Mouse (Mus musculus) kidney, adult 2 months (tissue): Measurements from ENCODE around the gene Cradd.

Experiments
- CTCF ChIP-seq: fragments of 200-500 bp; conservative IDR thresholded peaks from 2 replicates; pipeline ENCODE4 v1.5.1; 2011; ENCODE audit warnings: low read depth, mild to moderate bottlenecking, control low read depth, low read length, moderate library complexity, mixed read lengths; ENCODE audit not compliant: insufficient read depth, insufficient read length
- POLR2A ChIP-seq: fragments of 200-500 bp; IDR thresholded peaks from one replicate; pipeline ENCODE4 v1.6.1; 2011; ENCODE audit warnings: low read depth, low read length, control low read depth

DNA sequence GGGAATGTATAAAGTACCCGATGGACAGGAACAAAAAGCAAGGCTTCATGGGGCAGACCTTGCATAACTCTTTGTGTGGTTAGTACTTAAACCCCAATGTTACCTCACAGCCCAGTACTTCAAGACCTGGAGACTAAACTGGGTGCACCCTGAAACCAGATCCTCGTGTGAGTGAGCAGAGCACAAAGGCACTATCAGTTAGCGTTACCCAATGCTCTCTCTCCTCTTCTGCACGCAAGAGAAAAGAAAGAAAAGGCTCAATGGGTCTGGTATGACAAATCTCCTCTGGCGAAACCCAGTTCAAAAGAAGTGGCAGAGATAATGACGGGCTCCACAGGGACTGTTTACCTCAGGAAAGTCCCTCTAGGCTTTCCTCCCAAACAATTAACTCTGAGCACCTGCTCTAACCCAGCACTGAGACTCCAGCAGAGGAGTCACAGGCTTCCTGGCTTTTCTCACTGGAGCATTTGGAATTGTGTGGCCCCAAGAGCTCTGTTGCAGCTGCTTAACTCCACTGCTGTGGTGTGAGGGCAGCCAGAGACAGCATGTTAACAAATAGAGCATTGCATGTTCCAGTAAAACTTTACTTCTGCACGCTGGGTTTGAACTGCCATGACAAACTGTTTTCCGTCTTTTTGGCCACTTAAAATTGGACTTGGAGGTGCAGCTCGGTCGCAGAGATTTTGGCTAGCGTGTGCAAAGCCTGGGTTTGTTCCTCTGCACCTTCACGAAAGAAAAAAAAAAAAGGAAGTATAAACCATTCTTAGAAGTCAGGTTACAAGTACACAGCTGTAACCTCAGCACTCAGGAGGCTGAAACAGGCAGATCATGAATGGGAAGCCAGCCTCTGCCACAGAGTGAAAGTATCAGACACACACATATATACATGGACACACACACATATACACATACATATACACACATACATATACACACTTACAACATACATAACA lies 21.4 kb downstream of the Cradd start:
- TF ChIP-seq CTCF (no peak), POLR2A (no peak)
